Mouse (Mus musculus) layer of hippocampus, adult 18-20 months (tissue): ENCODE data around the gene Jazf1. TPM values are rescaled to one million over a fixed set of nuclear protein-coding genes. Genes with fewer than 3 reads are reported as not detected.

ENCODE experiments used
- DNase-seq, 2 experiments: peaks; one replicate each; pipeline ENCODE4 v3.0.0; 2022; ENCODE audit warnings: low spot score in 2 of 2
- total RNA-seq, 2 experiments: library from RNA; stranded (reverse); gene quantifications; 2 replicates each; pipeline ENCODE4 v1.2.3; 2021

Gene Jazf1
- total RNA-seq, 2 experiments from 2014 or later = 29.4 to 34.4 TPM

DNA sequence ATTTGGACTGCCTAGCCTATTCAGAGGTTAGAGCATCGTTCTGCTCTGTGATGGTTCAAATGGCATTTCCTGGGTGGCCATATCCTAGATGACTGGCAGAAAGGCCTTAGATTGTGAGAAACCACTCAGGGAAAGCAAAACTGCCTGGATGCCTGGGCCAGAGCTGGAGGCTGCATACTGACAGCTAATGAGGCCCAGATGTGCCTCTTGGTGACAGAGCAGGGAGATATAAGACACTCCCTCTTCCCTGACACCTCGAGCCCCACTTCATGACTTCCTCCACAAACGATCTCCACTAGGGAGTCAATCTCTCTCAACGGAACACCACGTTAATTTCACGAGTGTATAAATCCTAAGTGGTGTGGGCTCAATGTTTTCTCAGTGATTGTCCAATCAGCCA is 207.7 kb downstream of the Jazf1 start:
- DNase-seq = no peak

DNA sequence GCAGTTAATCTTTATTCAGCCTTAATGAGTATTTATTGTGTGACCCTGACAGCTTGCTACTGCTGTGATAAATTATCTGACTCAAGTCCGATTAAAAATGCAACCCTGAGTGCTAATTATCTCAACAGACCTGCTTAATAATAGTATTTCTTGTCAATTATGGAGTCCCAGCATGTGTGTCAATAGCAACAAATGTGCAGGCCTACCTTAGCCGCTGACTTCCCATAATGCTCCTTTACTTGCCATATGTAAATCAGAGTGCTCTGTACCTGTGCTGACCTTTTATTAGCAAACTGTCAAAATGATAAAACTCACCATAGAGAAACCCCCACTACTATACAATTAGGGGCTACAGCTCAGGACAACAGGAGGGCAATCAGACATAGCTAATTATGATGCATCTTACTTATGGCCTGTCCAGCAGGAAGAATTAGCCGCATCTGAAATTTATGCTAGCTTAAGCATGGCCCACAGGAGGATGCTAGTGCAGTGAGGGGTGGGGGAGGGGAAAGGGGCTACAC is 209.5 kb downstream of the Jazf1 start:
- DNase-seq = no peak

DNA sequence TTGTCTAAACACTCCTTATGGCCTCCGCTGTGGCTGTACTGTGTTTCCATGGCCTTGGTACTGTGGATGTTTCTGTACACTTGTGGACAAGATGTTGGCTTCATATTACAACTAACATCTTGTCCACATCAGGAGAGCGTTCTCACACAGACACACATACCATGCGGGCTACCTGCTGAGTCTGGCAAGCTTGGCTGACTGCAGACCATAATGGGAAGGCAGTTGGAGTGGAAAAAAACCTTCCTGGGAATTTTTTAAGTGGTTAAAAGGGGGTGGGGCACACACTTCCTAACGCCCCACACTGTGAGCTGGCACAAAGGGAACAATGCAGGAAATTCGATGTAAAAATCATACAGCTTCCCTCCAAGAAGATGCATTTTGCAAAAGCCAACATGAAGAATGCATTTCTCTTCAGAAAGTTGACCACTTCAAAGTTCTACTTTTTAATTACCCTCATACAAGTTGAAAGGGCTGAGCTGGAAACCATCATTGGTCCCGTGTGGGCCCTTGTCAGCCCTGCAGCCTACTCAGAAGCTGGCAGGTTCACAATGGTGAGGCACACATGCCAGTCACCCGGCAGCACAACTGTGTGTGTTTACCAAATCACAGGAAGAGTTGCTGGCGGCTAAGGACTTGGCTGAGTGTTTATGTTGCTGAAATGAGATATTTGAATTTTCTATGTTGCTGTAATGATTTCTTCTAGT is 215.9 kb downstream of the Jazf1 start:
- DNase-seq = no peak

DNA sequence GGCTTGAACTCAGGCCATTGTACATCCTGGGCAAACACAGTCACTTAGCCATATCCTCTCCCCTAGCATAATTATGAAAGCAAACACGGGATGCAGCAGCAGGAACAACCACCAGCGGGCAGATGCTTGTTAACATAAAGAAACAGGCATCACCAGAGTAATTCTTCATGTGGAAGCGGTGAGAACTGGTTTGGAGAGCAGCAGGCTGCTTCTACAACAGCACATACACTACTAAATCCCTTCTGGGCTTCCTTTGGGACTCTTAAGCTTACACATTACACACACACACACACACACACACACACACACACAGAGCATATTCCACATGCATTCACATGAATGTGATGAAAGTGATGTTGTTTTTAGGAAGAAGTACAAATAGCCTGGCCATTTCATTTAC is 216.5 kb downstream of the Jazf1 start:
- no peak for DNase-seq

DNA sequence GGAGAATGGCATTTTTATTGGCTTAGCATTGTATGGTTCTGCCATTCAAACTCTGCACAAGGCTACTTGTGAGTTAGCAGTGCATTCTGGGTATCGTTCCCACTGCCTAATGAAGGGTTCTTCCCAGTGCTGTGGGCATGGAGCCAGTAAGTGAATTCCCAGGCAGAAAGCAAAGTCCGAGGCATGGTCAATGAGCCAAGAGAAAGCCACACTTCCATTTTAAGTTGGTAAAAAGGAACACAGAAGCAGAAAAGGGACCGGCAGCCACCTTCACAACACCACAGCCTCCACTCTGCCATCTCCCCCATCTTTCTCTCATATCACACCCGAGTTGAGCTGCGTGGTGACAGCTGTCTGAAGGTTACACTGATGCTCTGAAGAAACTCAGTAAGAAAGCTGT is 217.4 kb downstream of the Jazf1 start:
- DNase-seq = no peak

DNA sequence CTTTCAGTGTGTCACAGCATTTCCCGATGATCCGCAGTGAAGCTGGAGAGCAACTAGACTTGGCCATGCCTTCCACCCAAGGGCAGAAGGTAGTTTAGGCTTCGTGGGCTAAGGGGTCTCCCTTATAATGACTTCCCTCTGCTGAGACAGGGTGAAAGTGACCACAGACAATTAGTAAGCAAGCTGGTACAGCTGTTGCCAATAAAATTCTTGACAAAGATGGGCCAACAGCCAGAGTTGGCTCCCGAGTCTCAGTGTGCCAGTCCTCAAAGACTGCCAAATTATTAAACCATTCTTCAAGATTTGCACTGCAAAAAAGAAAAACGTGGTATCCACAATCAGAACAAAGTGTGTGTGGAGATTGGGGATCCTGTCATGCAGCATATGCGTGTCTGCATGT is 220.2 kb downstream of the Jazf1 start:
- DNase-seq = no peak

DNA sequence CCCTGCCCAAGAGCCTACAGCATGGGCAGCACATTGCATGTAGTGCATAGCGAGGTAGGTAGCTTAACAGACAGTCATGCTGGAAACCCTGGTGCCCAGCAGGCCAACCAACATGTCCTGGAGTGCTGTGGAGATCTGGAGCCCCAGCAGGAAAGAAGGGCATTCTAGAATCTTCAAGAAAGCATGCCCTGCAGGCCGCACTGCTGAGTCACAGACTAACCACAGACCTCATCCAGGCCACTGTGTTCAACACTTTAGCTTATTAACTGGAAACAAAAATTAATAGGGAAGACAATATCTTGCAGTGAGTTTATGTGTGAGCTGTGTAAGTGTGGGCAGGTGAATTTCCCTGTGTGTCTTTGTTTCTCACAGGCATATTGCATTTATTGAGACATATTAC is 222.1 kb downstream of the Jazf1 start:
- DNase-seq = no peak

DNA sequence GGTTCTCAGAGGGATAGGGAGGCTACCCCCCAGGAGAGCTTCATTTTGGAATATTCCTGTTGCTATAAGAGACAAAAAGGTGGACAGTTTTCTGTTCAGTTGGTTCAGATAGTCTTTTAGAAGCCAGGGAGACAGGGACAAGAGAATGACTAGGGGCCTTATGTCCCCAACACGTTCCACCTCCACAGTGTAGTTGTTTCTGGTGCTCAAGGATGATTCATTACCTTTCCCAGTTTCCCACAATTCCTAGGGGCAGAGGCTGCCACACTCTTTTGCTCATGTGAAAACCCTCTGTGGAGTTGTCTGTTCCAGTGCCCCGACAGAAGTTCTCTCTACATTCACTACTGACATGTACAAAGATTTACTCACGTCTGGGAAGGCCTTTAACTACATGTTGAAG is 223.7 kb downstream of the Jazf1 start:
- DNase-seq = no peak

DNA sequence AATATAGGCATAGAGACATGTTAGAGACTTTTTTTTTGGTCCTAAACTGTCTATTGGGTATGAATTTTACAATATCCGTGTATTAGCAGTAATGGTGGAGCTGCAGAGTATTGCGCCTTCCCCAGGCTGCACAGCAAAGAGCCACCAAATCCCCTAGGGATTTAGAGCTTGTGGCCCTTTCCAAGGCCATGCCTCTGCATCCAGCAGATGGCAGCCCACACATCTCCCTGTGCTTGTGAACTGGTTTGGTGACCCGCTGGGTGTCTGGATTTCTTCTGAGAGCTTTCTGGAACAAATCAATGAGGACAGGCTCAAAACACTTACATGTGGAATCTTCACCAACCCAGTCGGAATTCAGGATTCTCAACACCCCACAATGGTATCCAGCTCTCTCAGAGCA is 225.4 kb downstream of the Jazf1 start:
- DNase-seq = no peak

DNA sequence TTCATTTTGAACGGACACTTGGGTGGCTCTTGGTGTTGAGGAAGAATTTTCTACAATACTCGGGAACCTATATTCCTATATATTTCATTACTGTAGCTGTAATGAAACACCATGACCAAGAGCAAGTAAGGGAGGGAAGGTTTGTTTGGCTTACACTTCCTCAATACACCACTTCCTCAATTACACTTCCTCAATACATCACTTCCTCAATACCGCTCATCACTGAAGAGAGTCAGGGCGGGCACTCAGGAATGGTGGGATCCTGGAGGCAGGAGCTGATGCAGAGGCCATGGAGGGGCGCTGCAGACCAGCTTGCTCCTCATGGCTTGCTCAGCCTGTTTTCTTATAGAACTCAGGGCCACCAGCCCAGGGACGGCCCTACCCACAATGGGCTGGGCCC is 225.8 kb downstream of the Jazf1 start:
- no peak for DNase-seq

DNA sequence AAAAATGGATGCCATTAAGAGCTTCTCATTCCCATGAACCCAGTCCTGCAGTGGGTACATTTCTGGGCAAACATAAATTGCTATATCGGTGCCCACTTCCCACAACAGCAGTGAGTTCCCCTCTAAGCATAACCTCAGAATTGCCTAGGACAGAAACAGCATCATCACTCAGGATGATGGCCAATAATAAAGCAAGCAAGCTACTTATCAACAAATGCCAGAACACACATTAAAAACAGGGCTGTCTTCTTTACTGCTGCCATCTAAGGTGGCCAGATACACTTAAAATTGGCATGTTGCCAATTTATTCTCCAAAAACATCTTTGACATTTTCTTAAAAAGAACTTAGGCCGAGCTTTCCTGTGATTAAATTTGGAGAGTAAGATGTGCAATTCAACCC is 226.8 kb downstream of the Jazf1 start:
- DNase-seq = no peak

DNA sequence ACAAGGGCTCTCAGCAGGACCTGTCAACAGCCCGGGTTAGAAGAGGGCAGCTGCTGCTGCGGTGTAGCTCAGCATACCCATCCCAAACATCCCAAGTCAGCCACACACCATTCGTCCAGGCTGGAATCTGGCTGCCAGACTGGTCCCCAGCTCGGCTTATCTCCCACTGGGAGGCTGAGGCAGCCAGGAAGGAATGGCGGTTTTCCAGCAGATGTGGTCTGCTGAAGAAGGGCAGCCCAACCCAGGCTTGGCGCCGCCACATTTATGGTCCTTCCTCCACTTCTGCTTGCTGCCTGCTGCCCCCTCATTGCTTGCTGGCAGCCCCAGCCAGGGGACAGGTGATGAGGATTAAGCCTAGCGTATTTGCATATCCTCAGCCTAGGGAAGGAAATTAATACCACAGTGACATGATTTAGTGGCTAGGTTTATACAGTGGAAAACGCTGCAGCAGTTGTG is 227.8 kb downstream of the Jazf1 start:
- no peak for DNase-seq

DNA sequence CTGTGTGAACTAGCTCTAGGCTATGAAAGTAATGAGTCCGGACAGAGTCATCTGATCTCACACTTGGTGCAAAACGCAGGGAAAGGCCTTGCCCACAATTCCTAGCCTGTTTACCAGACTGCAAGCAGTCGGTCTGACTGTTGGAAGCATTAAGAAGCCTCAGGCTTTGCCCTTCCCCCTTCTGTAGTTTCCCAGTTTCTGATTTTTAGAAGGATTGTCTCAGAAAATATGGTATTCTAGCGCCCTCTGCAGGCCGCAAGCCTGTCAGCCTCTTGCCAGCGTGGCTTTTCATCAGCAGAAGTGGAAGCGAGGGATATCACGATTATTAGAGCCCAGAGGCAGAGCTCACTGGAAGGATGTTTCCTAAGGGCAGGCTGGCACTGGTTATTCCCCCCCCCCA is 229.7 kb downstream of the Jazf1 start:
- peak; percentile 70 to 93 for DNase-seq

DNA sequence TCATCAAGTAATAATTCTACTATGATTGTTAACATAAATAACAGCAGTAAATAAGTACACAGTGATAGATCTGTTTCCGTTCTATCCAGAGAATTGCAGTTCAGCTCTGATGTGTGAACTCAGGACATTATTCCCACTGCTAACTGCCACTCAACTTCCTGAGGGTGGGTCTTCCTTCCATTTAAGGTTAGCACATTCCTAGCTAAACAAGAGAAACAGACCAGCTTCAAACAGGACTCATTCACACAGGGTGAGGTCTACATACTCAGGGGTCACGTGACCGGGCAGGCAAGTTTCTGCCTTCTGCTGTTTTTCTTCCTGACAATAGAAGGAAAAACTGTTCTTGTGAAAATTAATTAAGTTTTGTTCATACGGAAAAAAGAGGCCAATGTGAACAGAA is 230.6 kb downstream of the Jazf1 start:
- no peak for DNase-seq

DNA sequence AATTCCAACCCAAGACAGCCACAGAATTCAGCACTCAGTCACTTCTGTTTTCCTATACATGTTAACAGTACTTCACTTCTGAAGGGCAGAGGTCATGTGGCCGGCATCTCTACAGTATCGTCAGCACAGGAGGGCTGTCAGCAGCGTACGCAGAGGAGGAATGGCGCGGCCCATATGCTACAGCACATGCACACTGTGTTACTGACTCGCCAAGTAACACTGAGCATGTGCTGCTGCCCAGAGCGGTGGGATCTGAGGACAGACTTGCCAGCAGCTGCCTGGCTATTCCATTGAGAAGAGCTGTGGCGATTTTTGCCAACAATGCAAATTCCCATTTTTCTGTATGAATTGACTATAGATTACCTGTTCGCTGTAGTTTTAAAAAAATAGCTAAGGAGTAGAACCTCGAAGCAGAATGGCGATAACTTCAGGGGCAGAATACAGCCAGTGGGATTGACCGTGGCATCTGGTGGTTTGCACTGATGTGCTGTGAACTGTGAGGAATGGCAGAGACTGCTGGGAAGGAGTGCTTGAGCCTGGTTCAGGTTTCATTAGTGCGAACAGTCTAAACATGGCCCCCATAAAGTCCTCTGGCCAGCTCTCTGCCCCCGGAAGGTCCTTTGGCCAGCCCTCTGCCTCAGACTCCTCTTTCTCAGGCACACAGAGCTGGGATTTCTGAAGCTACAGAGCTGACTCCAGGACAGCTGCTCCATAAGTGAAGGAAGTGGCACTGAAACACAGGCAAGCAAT is 232.1 kb downstream of the Jazf1 start:
- DNase-seq = peak in 1 of 2 experiments; percentile 49

DNA sequence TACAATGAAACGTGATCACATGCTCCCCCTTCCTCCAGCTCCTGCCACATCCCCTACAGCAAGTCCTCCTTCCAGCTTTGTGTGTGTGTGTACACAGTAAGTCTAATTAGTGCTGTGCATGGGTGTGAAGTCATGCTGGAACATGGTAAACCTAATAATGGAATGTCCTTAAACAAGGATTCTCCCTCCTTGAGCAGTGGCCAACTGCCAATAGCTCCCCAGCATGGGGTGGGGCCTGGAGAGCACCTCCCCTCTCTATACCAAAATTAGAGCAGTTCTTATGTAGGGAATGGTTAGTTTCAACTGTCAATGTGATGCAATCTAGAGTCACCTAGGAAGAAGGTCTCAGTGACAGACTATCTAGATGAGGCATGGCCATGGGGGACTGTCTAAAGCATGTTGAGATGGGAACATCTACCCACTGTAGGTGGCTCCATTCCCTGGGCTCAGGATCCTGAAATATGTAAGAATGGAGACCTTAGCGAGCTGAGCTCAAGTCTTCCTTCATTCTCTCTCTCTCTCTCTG is 240.6 kb downstream of the Jazf1 start:
- no peak for DNase-seq

DNA sequence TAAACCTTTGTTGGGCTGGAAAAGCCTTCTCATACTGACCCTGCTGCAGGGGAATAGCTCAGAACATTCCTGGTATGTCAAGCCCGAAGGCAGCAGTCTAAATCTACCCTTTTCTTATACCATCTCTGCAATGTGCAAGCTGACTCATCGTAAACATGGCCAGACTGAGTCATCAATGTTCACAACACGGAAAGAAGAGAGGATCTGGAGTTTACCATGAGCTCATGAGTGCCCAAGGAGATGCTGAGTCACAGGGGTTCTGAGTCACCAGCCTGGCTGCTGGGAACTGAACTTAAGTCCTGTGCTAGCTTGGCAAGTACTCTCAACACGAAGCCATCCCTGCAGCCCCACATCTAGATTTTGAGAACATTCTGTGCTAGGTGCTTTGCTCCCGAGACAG is 242.9 kb downstream of the Jazf1 start:
- DNase-seq = peak; percentile 62 to 83

DNA sequence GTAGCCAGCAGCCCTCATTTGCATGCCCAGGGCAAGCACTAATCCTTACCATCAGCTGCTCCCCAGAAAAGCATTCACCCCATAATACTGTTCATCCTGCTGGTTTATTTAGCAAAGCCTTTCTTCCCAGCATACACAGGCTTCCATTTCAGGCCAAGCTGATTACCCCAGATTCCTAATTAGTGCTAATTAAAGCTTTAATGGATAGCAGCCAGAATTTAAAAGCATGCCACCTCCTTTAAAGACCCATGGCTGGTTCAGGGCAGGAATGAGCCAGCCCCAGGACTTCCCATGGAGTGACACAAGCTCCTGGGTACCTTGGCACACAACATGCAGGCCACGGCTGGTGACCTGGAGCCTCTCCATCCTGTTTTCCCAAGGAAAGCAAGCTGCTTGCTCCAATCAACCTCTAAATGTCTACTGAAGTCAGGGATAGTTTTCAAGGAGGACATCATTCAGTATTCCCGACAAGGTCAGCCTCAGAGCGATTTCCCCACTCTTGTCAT is 243.4 kb downstream of the Jazf1 start:
- DNase-seq = peak in 1 of 2 experiments; percentile 43

DNA sequence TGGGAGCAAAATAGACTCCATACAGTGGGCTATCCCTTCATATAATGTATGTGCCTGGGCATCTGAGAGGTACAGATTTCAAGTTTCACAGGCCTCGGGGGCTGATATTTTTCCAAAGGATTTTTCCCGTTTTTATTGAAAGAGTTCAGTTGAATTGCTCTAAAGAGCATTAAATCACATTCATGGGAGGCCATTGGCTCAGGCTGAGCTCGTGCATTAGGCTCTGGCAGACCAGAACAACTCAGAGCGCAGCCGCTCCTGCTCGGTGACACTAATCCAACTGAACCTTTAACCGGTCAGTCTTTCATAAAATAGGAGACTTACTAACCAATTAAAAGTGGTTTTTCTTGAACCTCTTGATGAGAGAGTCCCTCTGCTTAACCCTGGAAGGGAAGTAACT is 245.4 kb downstream of the Jazf1 start:
- no peak for DNase-seq

DNA sequence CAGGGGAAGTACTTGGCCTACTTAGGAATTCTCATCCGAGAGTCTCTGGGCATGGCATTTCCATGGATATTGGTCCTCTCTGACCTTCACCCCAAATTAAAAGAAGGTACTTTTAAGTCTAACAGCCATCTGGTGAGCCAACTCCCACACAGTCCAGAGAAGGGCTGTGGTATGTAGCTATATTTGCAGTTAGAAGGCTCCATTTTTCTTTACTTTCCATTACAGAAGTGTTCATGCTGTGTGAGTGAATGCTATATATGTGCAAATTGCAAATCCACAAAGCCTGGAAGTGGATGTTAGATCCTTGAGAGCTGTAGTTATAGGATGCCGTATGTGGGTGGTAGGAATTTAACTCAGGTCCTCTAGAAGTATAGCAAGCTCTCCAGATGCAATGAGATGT is 245.8 kb downstream of the Jazf1 start:
- DNase-seq = no peak

DNA sequence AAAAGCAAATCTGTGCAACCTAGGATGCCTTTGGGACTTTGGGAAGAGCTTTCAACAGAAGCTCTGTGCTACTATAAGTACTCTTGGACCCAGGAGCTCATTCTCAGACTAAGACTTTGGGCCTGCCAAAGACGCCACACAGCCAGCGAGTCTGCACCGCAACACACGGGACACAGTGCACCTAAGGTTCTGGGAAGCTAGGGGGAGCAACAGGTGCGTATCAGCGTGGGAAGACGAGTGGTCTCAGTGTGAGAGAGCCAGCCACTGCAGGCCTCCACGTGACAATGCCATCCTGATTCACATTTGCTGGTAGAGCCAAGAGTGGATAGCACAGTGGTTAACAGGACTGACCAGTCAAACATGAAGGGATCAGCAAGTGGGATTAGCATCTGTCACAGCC is 249.1 kb downstream of the Jazf1 start:
- DNase-seq = no peak

DNA sequence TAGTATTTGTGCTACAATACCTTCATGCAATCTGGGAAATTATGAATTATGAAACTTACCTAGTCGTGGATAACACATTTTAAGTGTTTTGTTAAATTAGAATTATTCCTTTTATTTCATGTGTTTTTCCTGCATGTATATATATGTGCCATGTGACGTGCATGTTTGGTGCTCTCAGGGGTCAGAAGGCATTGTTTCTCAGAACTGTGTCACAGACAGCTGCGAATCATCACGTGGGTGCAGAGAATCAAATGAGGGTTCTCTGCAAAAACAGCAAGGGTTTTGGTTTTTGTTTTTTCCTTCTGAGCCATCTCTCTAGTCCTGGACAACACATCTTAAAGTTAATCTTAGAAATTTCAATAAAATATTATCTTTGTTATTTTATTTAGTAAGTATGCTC is 250.4 kb downstream of the Jazf1 start:
- DNase-seq = no peak
